Mouse (Mus musculus) cortical plate, adult 2 months (tissue): ENCODE measurements around the gene Ctu1. TPM values are rescaled to one million over a fixed set of nuclear protein-coding genes. Genes with fewer than 3 reads are reported as not detected.
A peak's percentile ranks its signal among the peaks of the same experiment; 100 is the strongest.
"Not testable (repeated sequence)": the region's sequence is repeated elsewhere in the genome, so short reads cannot be mapped to it uniquely, and the experiment has no call there.

Experiments used
- H3K27ac ChIP-seq: fragments of 200-500 bp; 2 replicates; pipeline ENCODE4 v1.5.1; 2012; ENCODE audit warnings: low read length, control low read depth, inconsistent platforms; ENCODE audit not compliant: insufficient read depth
- H3K4me1 ChIP-seq: fragments of 200-500 bp; 2 replicates; pipeline ENCODE4 v1.6.1; 2011; ENCODE audit warnings: low read length; ENCODE audit not compliant: control insufficient read depth, insufficient read depth
- H3K4me3 ChIP-seq: fragments of 200-500 bp; 2 replicates; pipeline ENCODE4 v1.5.1; 2011; ENCODE audit warnings: mild to moderate bottlenecking, low read length, control low read depth; ENCODE audit not compliant: insufficient read depth
- CTCF ChIP-seq: fragments of 200-500 bp; IDR thresholded peaks from 2 replicates; pipeline ENCODE4 v1.5.1; 2011; ENCODE audit warnings: mild to moderate bottlenecking, control low read depth, low read length; ENCODE audit not compliant: insufficient read depth; ENCODE audit errors: extremely low read depth
- POLR2A ChIP-seq: fragments of 200-500 bp; IDR thresholded peaks from 2 replicates; pipeline ENCODE4 v1.6.1; 2011; ENCODE audit warnings: mild to moderate bottlenecking, low read length, control low read depth; ENCODE audit not compliant: insufficient read depth; ENCODE audit errors: extremely low read depth
- polyA plus RNA-seq: library from polyadenylated mRNA; depleted of rRNA; stranded (reverse); fragments of >200 nt; gene quantifications from 2 replicates; pipeline ENCODE4 v1.2.3, GENCODE M21; 2012

Gene Ctu1
- polyA plus RNA-seq, 1 experiment: 8.6 TPM

DNA sequence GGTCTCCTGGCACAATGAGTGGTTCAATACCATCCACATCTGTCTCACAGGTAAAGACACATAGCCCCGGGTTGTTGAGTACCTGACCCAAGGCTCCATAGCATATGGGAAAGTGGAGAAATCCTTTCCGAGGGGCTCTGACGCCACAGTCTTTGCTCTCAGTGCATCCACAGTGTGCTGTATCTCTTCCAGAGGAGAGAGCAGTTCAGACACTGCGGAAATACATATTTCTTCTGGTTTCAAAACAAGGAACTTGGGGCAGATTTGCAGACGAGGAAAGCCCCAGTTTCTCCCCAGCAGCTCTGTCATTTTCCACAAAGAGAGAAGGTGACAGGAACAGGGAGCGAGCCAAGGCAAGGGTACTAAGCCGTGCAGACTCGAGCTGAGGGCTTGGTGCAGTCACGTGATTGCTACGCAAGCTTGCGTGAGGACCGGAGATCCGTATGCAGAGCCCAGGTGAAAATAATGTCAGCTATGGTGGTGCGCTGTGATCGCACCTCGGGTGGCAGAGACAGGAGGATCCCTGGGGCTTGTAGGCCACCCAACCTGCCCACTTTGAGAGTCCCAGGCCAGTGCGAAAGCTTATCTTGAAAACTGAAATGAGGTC is 28.7 kb upstream of the Ctu1 start:
- Histone ChIP-seq H3K4me3 (no peak overlapping the region), H3K27ac (no peak overlapping the region), H3K4me1 (no peaks in the 10 kb centered on the region)
- TF ChIP-seq CTCF (no peak), POLR2A (no peak)

DNA sequence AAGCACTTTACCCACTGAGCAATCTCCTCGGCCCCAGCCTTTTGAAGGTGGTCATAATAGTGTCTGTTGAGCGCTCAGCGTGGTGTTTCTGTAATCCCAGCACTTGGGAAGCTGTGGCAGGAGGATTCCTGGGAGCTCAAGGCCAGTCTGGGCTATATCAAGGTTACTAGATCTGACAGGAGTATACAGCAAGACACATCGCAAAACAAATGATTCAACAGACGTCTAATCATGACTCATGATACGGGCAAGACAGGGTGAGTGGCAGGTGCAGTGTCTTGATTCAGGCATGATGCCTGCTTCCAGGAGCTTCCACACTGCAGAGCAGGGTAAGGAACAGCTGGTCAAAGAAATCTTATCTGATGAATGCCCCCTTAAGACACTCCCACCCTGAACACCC is 19.1 kb upstream of the Ctu1 start:
- Histone ChIP-seq H3K4me1 (no peaks in the 10 kb centered on the region), H3K27ac (no peak overlapping the region), H3K4me3 (no peak overlapping the region)
- TF ChIP-seq CTCF: no peak

DNA sequence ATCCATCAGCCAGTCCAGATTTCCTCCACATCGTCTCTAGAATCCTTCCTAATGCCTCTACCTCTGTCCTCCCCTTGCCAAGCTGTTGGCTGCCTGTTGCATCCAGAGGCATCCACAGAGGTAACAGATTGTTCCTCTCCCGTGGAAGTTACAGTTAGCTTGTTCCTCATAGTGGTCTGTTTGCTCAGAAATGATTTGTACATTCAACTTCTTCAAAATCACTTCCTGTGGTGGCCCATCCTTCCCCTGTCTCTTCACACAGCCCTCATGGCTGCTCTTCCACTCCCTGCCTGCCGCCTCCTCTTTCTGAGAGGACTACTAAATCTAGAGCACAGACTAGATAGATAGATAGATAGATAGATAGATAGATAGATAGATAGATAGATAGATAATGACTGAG is 17.3 kb upstream of the Ctu1 start:
- Histone ChIP-seq H3K4me1 (no peaks in the 10 kb centered on the region), H3K4me3 (no peak overlapping the region), H3K27ac (no peak overlapping the region)
- TF ChIP-seq CTCF: no peak
- TF ChIP-seq POLR2A: no peak

DNA sequence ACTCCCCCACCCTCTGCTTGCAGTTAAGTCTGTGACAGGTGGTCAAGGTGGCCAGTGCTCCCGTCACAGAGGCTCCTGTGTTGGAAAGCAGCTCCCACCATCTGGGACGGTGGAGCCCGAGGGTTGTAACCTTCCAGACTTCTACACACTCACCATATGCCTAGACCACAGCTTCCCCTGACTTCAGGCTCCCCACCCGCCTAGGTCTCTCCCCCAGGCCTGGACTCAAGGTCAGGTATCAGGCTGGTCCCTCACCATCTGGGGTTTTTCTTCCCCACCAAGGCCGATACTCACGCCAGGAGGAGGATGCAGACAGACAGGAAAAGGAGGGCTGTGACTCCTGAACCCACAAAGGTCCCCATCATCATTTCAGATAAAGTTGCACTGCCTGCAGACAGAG is 15.6 kb upstream of the Ctu1 start:
- TF ChIP-seq POLR2A (no peak), CTCF (no peak)
- no peak overlapping the region for H3K4me3 ChIP-seq
- no peak overlapping the region for H3K27ac ChIP-seq
- H3K4me1 ChIP-seq: no peaks in the 10 kb centered on the region

DNA sequence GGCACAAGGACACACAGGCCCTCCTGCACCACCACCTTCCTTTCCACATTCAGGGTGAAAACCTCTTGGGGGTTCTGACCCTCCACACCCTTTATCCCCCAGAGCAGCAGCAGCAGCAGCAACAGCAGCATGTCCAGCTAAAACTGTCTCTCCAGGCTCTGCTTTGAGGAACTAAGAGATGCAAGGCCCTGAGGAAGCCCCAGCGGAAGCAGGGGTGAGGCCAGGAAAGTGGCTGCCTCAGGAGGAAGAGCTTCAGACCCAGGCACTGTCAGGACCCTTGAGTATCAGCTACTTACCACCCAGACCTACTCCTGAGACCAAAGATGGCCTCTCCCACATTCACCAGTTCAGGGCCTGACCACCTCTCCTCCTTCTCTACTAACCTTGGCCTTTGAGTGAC is 11.8 kb upstream of the Ctu1 start, which contains the start of gene Siglece:
Siglece (minus strand) TSS at position 160 of the 400 bp plus-strand sequence.
- TF ChIP-seq CTCF: no peak
- no peak within 1 kb of the TSS for H3K4me3 ChIP-seq
- H3K4me1 ChIP-seq: no peaks in the 10 kb centered on the region
- H3K27ac ChIP-seq: no peak within 1 kb of the TSS

DNA sequence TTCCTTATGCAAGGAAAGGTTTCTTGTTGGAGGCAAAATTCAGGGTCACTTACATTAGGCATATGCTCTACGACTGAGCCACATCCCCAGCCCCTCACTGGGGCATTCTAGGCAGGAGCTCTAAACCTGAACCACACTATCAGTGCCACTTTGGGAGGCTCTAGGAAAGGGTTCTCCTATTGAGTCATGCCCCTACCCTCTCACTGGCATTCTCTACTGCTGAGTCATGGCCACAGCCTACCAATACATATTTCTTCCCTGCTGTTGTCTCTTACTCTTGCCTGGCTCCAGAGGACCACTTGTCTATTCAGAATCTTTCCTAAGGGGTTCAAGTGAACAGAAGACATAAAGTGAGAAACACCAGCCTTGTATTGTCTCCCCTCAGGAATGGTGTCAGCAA is 9.0 kb upstream of the Ctu1 start:
- no peaks in the 10 kb centered on the region for H3K4me1 ChIP-seq
- H3K4me3 ChIP-seq: no peak overlapping the region
- TF ChIP-seq CTCF (no peak), POLR2A (no peak)
- H3K27ac ChIP-seq: no peak overlapping the region

DNA sequence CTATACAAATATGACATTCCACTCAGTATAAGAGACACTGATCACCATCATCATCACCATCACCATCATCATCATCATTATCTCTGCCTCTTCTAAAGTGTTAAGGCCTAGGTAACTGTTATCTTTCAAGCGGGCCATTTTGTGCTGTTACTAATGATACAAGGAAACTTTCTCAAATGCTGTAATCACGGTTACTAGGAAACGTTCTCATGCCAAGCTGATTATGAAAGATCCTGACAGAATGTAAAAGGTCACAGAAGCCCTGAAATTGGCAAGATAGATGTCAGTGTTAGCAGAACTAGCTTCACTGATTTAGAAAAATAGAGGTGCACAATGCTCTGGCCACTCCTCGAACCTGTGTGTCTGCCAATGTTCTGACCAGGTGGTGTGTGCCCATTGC is 4.6 kb upstream of the Ctu1 start:
- not testable (repeated sequence) for H3K4me1 ChIP-seq, H3K4me3 ChIP-seq

DNA sequence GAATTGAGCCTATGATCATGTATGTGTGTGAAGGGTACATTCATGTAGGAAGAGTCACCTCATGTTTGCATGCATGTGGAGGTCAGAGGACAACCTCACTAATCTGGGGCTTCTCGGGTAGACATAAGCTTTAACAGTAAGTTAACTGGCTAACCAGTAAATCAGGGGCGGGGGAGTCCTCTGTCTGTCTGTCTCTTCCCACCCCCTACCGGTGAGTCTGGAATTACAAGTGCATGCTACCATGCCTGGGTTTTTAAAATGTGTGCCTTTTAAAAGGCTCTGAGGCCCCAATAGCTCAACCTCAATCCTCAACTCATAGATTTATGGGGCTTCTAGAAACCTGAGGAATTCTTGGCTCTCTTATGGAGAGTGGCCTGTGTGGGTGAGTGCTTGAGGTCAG is 3.2 kb upstream of the Ctu1 start:
- Histone ChIP-seq H3K4me3 (no peak overlapping the region), H3K27ac (no peak overlapping the region), H3K4me1 (0 out of 2 replicates have a peak, but pooled peaks cover 2% of the 10 kb centered on the region)
- TF ChIP-seq CTCF (no peak), POLR2A (no peak)

More for the DNA sequence above, 4.6 kb upstream of the Ctu1 start:
- H3K27ac ChIP-seq: not testable (repeated sequence)

DNA sequence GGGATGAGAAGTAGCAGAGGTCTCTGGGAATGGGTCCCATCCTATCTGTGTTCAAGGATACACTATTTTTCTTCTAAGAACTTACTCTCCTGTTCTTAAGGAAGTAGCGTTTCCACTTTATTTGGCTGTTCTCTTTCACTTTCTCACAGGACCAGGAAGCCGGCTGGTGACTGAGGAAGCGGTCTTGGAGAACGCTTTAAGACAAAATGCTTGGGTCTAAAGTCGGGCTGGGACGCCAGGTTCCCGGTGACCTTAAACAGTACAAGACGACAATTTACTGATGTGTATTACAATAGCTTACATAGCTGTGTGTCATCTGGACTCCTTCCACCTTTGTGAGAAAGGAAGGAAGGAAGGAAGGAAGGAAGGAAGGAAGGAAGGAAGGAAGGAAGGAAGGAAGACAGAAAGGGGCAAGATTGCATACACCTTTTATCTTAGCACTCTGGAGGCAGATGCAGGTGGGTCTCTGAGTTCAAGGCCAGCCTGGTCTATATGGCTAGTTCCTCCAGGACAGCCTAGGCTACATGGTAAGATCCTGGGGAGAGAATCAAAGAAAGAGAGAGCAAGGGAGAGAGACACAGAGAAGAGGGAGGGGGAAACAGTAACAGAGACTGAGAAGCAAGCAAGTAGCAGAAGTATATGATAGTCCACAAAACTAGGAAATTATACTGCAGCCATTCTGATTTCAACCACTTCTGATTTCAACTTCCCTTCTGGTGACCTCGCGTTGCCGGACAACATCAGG is 580 bp upstream of the Ctu1 start:
- no peak for TF ChIP-seq CTCF
- 0 out of 2 replicates have a peak, but pooled peaks cover 2% of the 10 kb centered on the region for H3K4me1 ChIP-seq
- H3K4me3 ChIP-seq: peak overlapping the region; percentile 44; the same call in 1 of the 2 replicates
- H3K27ac ChIP-seq: no peak overlapping the region

DNA sequence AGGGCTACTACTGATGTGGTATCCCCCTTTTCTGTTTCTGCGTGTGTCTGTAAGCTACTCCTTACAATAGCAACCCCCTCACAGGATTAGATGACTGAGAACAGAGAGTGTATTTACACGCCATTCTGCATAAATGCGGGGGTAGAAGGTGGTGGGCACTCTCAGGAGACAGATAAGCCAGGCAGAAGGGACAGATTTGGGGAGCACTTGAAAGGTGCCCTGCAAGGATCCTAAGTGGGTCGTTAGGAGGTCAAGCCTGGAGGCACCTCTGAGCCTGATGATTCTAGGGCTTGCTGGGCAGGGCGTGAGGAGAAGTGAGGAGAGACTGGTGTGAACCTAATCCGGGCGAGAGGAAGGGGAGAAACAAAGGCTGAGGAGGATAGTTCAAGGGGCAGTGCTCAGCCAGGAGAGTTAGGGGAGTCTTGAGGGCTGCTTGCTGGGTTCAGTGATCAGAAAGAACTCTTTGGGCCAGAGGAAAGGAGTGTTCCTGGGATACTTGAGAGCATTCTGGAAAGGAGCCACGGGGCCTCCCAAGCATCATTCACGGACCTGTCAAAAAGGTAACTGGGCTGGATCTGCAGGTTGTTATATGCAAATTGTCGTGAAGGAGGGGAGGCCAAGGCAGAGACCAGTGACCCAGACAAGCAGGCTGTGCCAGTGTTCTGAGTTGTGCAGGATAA is 905 bp downstream of the Ctu1 start:
- 0 out of 2 replicates have a peak, but pooled peaks cover 2% of the 10 kb centered on the region for H3K4me1 ChIP-seq
- H3K4me3 ChIP-seq: peak overlapping the region; percentile 44
- no peak overlapping the region for H3K27ac ChIP-seq
- TF ChIP-seq CTCF (no peak), POLR2A (no peak)

DNA sequence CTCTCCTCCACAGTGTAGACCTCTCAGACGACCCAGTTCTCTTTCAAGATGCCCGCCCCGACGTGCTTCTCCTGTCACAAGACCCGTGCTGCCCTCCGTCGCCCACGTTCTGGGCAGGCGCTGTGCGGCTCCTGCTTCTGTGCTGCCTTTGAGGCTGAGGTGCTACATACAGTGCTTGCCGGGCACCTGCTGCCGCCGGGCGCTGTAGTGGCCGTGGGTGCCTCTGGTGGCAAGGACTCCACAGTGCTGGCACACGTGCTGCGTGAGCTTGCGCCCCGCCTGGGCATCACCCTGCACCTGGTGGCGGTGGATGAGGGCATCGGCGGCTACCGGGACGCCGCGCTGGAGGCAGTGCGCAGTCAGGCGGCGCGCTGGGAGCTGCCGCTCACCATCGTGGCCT is 3.3 kb downstream of the Ctu1 start:
- Histone ChIP-seq H3K4me3 (no peak overlapping the region), H3K4me1 (0 out of 2 replicates have a peak, but pooled peaks cover 2% of the 10 kb centered on the region), H3K27ac (no peak overlapping the region)
- TF ChIP-seq CTCF: no peak
